Mouse (Mus musculus) kidney, adult 18-20 months (tissue): ENCODE measurements around the gene Anapc5.

Source experiments
- DNase-seq: peaks from one replicate; pipeline ENCODE4 v3.0.0; 2021

The Anapc5 gene

DNA sequence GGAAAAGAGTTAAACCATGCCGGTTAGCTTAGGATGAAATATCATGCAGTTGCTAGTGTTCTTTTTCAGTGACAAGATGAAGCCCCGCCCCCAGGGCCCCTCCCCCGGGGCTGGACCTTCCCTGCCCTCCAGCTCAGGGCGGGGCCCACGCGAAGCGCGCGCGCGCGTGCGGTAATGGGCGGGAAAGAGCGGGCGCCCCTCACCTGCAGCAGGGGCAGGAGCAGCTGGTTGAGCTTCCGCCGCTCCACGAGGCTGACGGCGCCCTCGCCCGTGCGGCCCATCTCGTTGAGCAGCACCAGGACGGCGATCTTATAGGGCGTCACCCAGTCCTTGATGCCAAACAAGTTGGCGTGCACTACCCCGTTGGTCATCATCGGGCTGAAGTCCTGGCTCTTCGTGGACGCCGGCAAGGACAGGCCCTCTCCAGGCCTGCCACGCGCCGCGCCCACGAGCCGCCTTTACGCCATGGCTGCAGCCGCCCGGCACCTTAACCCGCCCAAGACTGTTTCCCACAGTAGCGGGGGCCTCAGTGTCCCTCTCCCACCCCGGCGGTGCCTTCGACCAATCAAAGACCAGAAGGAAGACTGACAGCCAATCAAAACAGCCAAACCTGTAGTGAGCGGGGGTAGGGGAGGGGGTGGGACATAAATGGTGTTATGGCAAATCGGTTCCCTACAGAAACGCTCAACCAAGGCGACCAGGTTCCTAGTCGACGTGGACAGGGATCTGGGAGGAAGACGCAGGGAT lies at the start of gene Anapc5:
Anapc5 (minus strand) TSS at position 563 of the 747 bp plus-strand sequence.
- DNase-seq: peak; percentile 92

DNA sequence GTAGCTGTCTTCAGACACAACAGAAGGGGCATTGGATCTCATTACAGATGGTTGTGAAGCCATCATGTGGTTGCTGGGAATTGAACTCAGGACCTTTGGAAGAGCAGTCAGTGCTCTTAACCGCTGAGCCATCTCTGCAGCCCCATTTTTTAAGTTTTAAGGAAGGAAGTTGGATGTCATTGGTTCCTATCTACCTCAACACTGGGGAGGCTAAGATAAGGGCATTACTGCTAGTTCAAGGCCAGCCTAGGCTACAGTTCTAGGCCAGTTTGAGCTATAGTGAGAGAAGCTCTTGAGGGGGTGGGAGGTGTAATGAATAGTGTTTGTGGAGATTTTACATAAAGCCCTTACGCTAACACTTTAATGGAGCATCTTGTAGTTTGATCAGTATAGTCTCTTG lies 41.9 kb upstream of the Anapc5 start:
- no peak for DNase-seq

DNA sequence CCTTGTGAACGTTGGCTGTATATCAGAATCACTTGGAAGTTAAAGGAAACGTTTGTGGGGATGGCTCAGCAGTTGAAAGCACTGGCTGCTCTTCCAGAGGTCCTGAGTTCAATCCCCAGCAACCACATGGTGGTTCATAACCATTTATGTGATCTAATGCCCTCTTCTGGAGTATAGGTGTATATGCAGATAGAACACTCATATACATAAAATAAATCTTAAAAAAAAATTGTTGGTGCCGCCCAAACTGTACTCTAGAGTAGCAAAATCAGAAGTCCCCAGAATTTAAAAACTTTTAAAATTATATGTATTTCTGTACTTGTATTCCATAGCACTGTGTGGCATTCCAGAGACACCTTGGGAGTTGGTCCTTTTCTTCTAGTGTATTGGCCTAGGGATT lies 34.7 kb upstream of the Anapc5 start:
- no peak for DNase-seq

DNA sequence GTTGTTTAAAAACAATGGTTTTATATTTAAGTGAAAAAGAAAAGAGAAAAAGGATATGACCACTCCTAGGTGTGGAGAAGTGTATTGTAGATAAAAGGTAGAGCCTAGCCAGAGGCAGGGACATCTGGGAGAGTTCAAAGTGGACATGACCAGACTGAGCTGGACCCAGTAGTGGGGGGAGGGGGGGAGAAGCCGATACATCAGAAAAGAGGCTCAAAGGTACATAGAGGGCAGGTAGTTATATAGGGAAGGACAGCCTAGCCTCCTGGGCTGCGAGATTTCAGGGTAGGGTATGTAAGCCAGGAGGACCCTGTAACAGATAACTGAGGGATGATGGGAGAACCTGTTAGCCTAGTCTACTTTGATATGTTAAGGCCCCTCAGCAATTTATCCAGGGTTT lies 31.5 kb upstream of the Anapc5 start:
- no peak for DNase-seq

DNA sequence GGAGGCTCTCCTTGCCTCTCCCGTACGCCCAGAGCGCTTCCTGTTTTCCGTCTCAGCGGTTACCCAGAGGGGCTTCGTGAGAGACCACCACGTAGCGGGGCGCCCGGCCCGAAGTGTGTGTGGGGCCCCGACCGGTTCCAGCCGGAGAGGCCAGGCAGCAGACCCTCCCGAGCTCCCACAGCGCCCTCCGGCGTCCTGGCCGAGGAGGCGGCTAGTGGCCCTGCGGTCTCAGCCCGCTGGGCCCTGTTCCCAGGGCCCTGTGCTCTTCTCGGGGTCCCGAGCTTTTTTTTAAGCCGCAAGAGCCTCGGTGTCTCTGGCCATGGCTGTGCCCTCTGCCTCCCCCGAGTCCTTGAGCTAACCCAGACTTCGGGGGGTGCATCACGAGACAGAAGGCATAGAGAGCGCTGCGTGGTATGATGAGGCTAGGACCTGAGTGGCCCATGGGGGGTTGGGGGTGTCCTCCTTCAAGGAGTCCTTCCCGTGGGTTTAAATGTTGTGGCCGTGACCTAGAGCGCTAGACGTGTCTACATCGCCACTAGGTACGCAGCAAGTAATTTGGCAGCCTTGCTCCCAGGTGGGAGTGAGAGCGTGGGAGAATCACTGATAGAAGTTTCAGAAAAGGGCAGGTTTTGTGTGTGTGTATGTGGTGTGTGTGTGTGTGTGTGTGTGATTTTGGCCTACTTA lies 29.3 kb upstream of the Anapc5 start:
- peak; percentile 37 for DNase-seq

DNA sequence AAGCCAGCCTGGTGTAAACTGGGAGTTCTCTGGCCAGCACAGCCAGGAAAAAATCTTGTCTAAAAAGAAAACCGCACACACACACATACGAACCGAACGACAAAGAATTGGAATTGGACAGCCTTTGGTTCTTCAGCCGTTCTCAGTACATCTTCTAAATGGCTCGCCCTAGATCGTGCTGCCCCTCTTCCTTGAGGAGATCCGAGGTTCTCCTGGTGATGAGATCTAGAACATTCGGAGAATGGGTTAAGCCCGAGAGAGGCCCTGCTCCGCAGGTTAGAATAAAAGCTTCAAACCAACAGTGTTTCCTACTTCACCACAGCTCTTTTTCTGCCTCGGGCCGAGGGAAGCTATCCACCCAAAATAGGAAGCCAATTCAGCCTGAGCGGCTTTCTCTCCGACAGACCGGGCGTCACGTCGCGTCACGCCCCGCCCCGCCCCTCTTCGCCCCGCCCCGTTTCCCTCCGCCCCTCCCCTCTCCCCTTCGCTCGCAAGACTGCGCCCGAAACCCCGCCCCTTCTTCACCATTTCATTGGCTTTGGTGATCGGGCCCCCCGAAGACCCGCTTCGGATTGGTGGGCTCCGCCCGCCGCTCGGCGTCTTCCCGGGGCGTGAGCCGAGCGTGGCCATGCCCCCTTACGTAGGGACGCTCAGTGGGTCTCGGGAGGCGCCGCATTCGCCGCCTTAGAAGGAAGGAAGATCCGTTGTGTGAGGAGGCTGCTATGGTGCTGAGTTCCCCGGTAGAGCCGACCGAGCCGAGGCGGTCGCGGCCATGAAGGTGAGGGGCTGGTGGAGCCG lies 28.6 kb upstream of the Anapc5 start, which contains the start of gene Rnf34:
Rnf34 (plus strand) TSS at position 528 of the 798 bp plus-strand sequence.
- peak; percentile 96 for DNase-seq

DNA sequence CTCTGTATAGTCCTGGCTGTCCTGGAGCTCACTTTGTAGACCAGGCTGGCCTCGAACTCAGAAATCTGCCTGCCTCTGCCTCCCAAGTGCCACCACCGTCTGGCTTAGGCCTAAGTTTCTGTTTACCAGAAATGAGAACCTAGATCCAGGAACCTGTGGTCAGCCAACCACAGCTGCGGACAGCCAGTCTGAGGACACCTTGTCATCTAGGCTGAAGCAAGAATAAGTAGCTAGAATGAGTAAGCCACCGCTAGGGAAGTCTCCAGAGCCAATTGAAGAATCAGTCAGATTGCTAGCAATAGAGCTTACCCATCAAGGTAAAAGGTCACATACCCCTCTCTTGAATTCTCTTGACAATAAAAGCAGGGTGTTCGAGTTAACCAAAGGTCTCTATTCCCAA lies 22.7 kb upstream of the Anapc5 start:
- no peak for DNase-seq

DNA sequence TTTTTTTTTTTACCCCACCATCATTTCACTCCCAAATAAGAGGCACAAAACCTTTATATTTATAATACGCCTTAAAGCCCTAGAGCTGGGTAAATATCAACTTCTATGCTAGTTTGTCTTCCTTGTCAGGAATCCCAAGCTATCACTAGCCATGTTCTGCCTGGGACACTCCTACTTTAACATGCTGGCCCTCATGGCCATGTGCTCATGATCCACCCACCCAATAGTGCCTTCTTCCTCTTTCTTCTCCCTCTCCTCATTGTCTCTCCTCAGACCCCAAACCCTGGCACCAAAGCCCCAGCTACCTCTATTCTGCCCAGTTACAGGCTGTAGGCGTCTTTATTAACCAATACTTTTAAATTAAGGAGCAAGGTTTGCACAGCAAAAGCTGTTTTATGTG lies 20.0 kb upstream of the Anapc5 start:
- DNase-seq: no peak

DNA sequence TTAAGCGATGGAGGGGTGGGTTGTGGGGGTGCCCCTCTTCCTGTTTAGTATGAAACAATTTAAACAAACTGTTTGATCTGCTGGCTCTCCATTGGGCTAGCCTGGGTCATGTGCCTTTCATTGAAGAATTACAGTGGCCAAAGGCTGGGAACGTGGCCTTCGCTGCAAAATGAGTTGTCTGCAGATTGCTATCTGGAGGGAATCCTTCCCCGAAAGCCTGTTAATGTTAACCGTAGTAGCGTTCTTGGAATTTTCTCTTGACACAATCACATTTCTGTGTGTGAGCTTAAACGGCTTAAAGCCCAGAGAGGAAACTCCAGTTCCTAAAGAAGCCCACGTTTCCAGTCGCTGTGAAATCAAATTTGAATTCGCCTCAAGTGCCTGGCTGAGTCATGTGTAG lies 11.9 kb upstream of the Anapc5 start:
- no peak for DNase-seq

DNA sequence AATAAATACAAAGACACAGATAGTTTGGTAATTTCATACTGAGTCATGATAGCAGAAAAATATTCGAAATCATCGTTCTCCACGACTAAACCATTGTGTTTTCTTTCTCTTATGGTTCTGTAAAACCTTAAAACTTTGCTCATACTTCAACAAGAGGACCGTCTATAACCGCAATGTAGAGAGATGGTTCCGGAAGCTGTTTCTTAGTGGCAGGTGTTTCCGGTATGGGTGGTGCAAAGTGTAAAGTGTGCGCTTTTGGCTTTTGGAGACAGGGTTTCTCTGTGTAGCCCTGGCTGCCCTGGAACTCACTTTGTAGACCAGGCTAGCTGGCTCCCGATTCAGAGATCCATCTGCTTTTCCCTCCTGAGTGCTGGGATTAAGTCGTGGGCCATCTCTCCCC lies 11.4 kb upstream of the Anapc5 start:
- DNase-seq: no peak

DNA sequence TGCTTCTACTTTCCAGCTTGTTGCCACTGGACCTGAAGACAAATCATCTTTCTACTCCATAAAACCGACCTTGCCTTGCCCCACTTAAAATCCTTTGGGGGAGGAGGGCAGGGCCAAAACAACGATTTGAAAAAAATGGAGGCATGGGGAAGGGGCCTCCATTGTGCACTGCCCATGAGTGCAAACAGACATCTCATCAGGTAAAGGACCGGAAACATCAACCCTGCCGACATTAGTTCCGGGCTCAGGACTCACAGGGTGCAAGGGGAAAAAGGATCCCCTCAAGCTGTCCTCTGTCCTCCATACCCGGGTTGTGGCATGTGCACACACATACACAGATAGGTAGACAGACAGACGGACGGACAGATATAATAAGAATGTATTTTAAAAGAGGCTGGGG lies 4.0 kb upstream of the Anapc5 start:
- no peak for DNase-seq

DNA sequence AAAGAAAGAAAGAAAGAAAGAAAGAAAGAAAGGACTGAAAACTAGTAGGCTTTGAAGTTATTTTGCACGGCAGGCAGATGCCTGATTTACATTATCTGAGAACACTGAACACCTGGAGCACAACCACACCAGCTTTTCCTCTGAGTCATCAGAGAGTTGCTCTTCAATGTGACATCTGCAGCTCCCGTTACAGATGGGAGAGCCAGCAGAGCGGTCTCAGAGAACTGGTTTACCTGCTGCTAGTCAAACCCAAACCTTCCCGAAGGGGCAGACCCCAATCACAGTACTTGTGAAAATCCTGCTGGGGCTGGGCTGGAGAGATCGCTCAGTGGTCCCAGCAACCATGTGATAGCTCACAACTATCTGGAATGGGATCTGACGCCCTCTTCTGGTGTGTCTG lies 3.3 kb upstream of the Anapc5 start:
- no peak for DNase-seq

DNA sequence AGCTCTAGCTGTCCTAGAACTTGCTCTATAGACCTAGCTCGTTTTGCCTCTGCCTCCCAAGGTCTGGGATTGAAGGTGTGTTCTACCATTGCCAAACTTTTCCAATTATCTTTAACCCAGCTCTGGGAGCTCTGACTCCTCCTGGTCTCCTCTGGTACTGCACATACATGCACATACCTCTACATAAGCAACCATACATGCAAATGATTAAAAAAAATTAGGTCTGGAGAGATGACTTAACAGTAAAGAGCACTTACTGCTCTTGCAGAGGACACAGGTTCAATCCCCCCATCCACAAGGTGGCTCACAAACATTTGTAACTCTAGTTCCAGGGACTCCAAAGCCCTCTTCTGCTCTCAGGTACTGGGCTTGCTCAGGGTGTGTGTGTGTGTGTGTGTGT lies 2.8 kb upstream of the Anapc5 start:
- DNase-seq: no peak

DNA sequence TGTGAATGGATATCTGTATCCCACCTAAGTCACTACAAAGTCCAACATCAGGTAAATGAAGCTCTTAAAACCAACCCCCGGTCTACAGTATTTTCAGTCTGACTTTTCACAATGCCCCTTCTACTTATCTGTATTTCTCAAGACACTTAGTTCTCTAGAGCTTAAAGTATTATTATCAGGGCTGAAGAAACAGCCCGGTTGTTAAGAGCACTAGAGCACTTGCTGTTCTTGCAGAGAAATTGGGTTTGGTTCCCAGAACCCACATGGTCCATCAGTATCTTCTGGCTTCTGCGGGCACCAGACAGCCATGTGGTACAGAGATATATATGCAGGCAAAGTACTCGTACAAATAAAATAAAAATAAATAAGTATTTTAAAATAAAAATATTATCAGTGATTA lies 1.3 kb upstream of the Anapc5 start:
- no peak for DNase-seq

DNA sequence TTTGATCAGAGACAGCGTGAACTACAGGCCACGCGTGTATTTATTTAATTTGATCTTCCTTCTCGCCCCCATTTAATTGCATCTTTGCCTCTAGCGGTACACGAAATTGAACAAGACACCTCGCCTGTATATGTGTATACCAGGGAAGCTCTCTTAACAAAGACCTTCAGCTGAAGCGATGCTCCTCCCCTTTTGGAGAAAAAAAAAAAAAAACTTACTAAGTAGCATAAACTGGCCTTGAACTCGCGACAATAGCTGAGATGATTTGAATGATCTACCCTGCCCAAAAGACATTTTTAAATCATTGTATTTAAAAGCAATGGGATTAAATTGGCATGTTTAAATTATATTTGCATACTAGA lies 366 bp upstream of the Anapc5 start:
- no peak for DNase-seq

DNA sequence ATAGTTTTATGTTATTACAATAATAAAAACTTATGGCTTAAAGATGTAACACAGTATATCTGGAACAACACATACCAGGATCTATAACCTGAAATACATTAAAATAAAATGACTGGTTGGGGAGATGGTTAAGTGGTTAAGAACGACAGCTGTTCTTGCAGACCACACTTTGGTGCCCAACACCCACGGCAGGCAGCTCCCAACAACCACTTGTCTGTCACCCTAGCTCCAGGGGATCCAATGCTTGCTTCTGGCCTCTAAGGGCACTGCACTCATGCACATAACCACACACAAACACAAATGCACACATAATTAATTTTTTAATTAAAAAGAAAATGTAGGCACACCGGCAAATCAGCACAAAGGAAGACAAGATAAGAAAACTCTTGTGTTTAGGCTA lies 8.4 kb downstream of the Anapc5 start:
- no peak for DNase-seq

DNA sequence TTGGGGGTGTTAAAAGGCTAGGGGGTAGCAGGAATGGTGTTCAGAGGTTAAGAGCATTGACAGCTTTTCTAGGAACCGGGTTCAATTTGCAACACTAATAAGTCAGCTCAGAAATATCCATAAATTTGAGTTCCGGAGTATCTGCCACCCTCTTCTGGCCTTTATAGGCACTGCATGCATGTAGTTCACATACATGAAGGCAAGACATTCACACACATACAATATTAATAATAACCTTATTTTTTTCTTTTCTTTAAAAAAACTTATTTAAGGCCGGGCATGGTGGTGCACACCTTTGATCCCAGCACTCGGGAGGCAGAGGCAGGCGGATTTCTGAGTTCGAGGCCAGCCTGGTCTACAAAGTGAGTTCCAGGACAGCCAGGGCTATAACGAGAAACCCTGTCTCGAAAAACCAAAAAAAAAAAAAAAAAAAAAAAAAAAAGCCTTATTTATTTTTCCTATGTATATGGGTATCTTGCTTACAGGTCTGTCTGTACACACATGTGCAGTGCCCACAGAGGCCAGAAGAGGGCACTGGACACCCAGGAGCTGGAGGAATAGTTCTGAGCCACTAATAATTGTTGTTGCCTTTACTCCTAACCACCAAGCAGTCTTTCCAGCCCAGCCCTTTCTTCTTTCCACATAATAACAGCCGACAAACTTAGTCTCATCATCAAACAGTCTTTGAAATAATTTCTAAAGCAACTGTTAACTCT lies 9.6 kb downstream of the Anapc5 start:
- peak; percentile 72 for DNase-seq

DNA sequence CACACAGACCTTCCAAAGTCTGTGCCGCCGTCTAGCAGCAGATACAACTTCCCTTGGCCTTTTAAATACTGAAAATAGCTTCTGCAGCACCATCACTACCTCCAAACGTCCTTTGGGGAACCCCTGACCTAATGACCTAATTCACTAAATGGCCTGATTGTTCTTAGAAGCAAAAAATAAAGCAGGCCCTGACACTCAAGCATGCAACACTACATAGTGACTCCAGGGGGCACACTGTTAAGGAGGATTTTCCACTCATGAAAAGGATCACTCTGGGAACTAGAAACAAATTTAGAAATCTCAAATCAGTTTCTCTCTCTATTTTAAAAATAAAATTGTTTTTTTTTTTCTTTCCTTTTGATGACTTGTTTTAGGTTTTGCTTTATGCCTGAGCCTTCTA lies 15.6 kb downstream of the Anapc5 start:
- DNase-seq: no peak

DNA sequence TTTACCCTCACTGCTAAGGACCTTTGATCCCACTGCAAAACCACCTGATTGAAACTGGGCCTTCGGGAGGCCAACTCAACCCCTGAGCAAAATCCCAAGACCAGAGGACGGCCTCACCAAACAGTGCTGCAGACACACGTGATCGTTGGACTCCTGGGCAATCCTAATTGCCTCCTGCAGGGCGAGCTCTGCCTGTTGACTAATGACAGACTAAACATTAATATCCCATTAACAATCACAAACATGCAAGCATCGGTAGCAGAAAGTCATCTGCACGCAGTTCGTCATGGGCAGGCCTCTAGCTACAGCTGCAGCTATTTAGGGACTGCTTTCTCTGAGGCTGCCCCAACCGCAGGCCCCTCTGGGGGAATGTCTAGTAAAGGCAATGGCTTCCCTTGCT lies 18.4 kb downstream of the Anapc5 start:
- peak; percentile 65 for DNase-seq

DNA sequence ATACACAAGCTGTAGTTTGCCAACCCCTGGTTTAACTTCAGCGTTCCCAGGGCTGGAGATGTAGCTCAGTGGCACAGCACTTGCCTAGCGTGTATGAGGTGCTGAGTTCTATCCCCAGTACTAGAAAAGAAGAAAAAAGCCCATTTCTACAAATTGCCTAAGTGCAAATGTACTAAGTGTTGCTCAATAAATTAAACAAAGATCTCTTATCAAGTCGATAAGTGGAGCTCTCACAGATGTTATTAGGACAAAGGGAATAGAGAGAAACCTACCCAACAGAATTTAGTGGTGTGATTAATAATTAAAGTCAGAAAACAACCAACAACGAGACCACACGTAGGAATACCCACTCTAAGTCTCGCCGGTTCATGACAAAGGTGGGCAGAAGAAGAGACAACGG lies 19.5 kb downstream of the Anapc5 start:
- DNase-seq: no peak

DNA sequence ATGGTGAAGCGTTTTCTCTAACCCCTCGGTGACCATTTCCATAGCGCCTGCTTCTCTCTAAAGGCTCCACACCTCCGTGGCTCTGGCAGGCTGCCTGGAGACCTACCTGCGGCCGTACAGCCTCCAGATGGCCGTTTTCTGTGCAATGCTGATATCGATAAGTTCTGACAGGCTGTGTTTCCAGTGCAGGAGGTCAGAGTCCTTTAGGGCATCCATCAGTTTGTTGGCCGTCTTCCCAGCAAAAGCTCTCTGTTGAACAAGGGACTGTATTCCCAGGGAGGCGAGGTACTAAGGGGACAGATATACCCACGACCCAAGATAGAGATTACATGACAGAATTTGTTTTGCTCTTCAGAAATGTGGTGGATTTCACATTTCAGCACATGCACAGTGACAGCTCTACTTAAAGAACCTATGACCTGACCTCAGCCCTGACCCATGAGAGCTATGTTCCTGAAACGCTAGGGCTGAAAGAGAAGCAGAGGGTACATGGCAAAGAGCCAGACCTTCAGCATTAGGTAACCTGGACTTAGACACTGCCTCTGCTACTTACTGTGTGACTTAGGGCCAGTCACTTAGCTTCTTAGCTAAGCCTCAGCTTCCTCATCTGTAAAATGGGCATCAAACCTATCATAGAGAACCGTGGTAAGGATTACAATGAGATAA lies 20.7 kb downstream of the Anapc5 start:
- peak; percentile 47 for DNase-seq
